Mouse (Mus musculus): ENCODE data around the gene Ikzf3. TPM values are rescaled to one million over a fixed set of nuclear protein-coding genes. Genes with fewer than 3 reads are reported as not detected.
A peak's percentile ranks its signal among the peaks of the same experiment; 100 is the strongest.

The Ikzf3 gene
- total and polyA plus RNA-seq, 2 experiments from 2014 or later = 0.20 TPM; not detected in 1

DNA sequence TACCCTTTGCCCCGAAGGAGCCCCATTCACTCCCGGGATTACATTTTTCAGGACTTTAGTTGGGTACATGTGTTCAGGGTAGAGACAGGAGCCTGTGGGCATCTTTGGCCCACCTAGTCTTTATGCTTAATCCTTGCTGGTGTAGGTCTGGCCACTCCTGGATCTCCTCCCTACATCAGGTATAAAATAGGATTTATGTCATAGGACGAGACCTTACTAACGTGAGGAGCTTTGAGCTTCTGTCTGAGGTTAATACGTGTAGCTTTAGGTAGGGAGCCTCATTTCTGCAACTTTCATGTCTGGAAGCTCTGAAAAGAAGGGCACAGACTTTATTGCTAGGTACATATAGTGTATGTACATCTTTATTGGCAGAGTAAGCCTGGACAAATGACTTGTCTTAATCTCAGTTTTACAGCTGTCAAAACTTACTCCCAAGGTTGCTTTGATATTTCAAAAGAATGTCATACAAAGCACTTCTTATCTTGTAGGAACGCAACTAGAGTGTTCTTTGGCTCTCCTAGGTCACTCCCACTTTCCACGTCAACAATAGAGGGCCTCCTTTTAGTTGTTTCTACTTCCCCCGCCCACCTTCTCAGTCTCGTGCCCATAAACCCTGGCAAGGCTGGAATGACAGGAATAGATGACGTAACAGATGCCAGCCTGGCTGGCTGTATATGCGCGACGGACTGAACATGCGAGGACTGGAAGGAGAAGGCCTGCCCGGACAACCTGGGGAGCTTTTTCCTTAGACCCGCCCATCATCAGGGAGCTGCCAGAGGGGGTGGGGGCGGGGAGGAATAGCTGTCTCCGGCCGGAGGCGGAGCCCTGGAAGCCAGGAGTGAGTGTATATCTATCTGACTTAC is 42.1 kb upstream of the Ikzf3 start:
- Histone ChIP-seq H3K4me2 (ENCODE audit: low read depth, low read length) (peak overlapping the region; percentile 96), H3K4me1 (ENCODE audit: insufficient read depth, low read length) (peaks cover 31% of the 10 kb centered on the region), H3K27me3 (ENCODE audit: insufficient read depth, low read length) (no peaks in the 10 kb centered on the region), H3K27ac (peak overlapping the region; percentile 67), H3K4me3 (ENCODE audit: low read length) (peak overlapping the region; percentile 90), H3K9me3 (ENCODE audit: low read length) (no peaks in the 10 kb centered on the region), H3K36me3 (ENCODE audit: insufficient read depth, low read length) (peaks cover 6% of the 10 kb centered on the region; the same call in 1 of the 2 replicates), H3K9ac (replicated peaks; ENCODE audit: low read length) (peak overlapping the region; percentile 83; the same call in 1 of the 2 replicates)
- ATAC-seq (peak; percentile 65; the same call in 1 of the 2 replicates), DNase-seq (ENCODE audit: low spot score) (peak; percentile 78)
- WGBS = 6% methylated on average over 20 of the region's 20 CpGs
- TF ChIP-seq CTCF (IDR thresholded peaks at IDR 0.05; ENCODE audit: low read depth) = no peak

DNA sequence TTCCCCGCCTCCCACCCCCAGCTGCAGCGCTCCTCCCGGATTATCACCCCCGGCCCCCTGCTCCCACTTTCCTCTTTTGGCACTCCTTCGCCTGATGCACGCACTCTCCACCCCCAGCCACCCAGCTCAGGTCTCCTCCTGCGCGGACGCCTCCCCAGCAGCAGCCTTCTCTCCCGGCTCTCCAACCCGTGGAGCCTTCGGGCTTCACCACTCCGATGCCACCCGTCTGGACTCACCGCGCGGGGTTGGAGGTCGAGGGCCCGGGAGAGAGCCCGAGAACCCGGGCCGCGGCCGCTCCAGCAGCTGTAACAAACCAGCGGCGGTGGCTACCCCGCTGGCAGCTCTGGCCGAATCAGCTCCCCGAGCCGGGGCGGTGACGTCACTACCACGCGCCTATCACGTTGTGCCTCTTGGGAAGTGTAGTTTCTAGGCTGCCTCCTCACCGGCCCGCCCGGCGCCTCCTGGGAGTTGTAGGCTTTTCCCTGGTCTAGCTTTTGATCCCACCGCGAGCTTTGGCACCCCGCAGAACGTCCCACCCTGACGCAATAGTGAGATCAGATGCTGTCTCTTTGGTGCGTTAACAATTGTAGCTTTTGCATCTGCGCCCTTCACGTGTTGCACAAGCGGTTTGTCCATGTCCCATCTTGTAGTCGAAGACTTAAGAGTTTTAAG is 41.2 kb upstream of the Ikzf3 start, which contains the start of gene Ormdl3:
Ormdl3 (minus strand) TSS at position 477 of the 672 bp plus-strand sequence.
- ATAC-seq (peak; percentile 93), DNase-seq (ENCODE audit: low spot score) (peak; percentile 99)
- TF ChIP-seq CTCF (IDR thresholded peaks at IDR 0.05; ENCODE audit: low read depth) = no peak
- Histone ChIP-seq H3K36me3 (ENCODE audit: insufficient read depth, low read length) (peaks cover 15% of the 10 kb centered on the region; the same call in 1 of the 2 replicates), H3K9me3 (ENCODE audit: low read length) (no peaks in the 10 kb centered on the region), H3K27me3 (ENCODE audit: insufficient read depth, low read length) (no peaks in the 10 kb centered on the region), H3K4me2 (ENCODE audit: low read depth, low read length) (peak within 1 kb of the TSS; percentile 96), H3K9ac (replicated peaks; ENCODE audit: low read length) (peak within 1 kb of the TSS; percentile 83), H3K27ac (peak within 1 kb of the TSS; percentile 84), H3K4me1 (ENCODE audit: insufficient read depth, low read length) (peaks cover 31% of the 10 kb centered on the region), H3K4me3 (ENCODE audit: low read length) (peak within 1 kb of the TSS; percentile 90)
- 0% methylated on average over 49 of the region's 49 CpGs for WGBS

- DNase-seq (ENCODE audit: low spot score) (peak; percentile 48), ATAC-seq (peak; percentile 42)
- no peak for TF ChIP-seq CTCF (IDR thresholded peaks at IDR 0.05; ENCODE audit: low read depth)
- peak overlapping the region; percentile 83 for H3K9ac ChIP-seq (replicated peaks; ENCODE audit: low read length)
- 2% methylated on average over 22 of the region's 22 CpGs for WGBS
- H3K27me3 ChIP-seq (ENCODE audit: insufficient read depth, low read length) = no peaks in the 10 kb centered on the region
- peaks cover 16% of the 10 kb centered on the region; the same call in 1 of the 2 replicates for H3K36me3 ChIP-seq (ENCODE audit: insufficient read depth, low read length)
- H3K4me2 ChIP-seq (ENCODE audit: low read depth, low read length) = peak overlapping the region; percentile 96
- H3K9me3 ChIP-seq (ENCODE audit: low read length) = no peaks in the 10 kb centered on the region
- H3K4me3 ChIP-seq (ENCODE audit: low read length) = peak overlapping the region; percentile 90
- peak overlapping the region; percentile 84 for H3K27ac ChIP-seq
- H3K4me1 ChIP-seq (ENCODE audit: insufficient read depth, low read length) = peaks cover 31% of the 10 kb centered on the region
Observed at GRCm38 (mm10) chr11:98586087-98586891, 40.5 kb upstream of the Ikzf3 start.

GRCm38 (mm10) chr11:98584629-98585177 is 38.9 kb upstream of the Ikzf3 start:
- DNase-seq (ENCODE audit: low spot score) (no peak), ATAC-seq (no peak)
- 90% methylated on average over 6 of the region's 6 CpGs for WGBS
- Histone ChIP-seq H3K4me3 (ENCODE audit: low read length) (no peak overlapping the region), H3K9ac (replicated peaks; ENCODE audit: low read length) (no peak overlapping the region), H3K36me3 (ENCODE audit: insufficient read depth, low read length) (peaks cover 16% of the 10 kb centered on the region; the same call in 1 of the 2 replicates), H3K27ac (no peak overlapping the region), H3K4me2 (ENCODE audit: low read depth, low read length) (no peak overlapping the region), H3K9me3 (ENCODE audit: low read length) (no peaks in the 10 kb centered on the region), H3K27me3 (ENCODE audit: insufficient read depth, low read length) (no peaks in the 10 kb centered on the region), H3K4me1 (ENCODE audit: insufficient read depth, low read length) (peaks cover 31% of the 10 kb centered on the region)
- TF ChIP-seq CTCF (IDR thresholded peaks at IDR 0.05; ENCODE audit: low read depth) = no peak

DNA sequence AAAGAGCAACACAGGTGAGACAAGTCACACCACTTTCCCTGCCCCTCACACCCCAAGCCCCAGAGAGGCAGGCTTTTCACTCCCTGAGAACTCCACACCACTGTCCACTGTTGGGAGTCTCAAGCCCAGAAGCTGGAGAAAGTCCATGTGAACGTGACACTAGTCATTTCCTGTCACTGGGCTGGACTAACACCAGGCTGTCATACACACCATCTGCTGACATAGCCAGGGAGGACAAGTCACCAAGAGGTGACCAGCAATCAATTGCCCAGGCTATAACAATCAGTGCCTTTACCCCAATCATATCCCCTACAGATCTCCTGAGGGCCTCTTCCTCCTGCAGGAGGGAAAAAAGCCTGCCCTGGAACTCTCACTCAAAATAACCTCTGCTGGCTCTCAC is 38.3 kb upstream of the Ikzf3 start:
- Histone ChIP-seq H3K9ac (replicated peaks; ENCODE audit: low read length) (no peak overlapping the region), H3K4me1 (ENCODE audit: insufficient read depth, low read length) (peaks cover 31% of the 10 kb centered on the region), H3K36me3 (ENCODE audit: insufficient read depth, low read length) (peaks cover 16% of the 10 kb centered on the region; the same call in 1 of the 2 replicates), H3K27ac (no peak overlapping the region), H3K9me3 (ENCODE audit: low read length) (no peaks in the 10 kb centered on the region), H3K4me2 (ENCODE audit: low read depth, low read length) (no peak overlapping the region), H3K27me3 (ENCODE audit: insufficient read depth, low read length) (no peaks in the 10 kb centered on the region), H3K4me3 (ENCODE audit: low read length) (no peak overlapping the region)
- DNase-seq (ENCODE audit: low spot score) (no peak), ATAC-seq (no peak)
- 70% methylated on average over 1 of the region's 1 CpGs for WGBS
- TF ChIP-seq CTCF (IDR thresholded peaks at IDR 0.05; ENCODE audit: low read depth) = no peak

- H3K27ac ChIP-seq = no peak overlapping the region
- H3K4me2 ChIP-seq (ENCODE audit: low read depth, low read length) = no peak overlapping the region
- no peaks in the 10 kb centered on the region for H3K27me3 ChIP-seq (ENCODE audit: insufficient read depth, low read length)
- no peak for DNase-seq (ENCODE audit: low spot score)
- no peak overlapping the region for H3K9ac ChIP-seq (replicated peaks; ENCODE audit: low read length)
- H3K36me3 ChIP-seq (ENCODE audit: insufficient read depth, low read length) = peaks cover 16% of the 10 kb centered on the region; the same call in 1 of the 2 replicates
- H3K4me1 ChIP-seq (ENCODE audit: insufficient read depth, low read length) = peaks cover 28% of the 10 kb centered on the region
- H3K4me3 ChIP-seq (ENCODE audit: low read length) = no peak overlapping the region
- ATAC-seq = no peak
- no peak for TF ChIP-seq CTCF (IDR thresholded peaks at IDR 0.05; ENCODE audit: low read depth)
- H3K9me3 ChIP-seq (ENCODE audit: low read length) = no peaks in the 10 kb centered on the region
- WGBS = 43% methylated on average over 3 of the region's 3 CpGs
Observed at GRCm38 (mm10) chr11:98583571-98583970, 37.7 kb upstream of the Ikzf3 start.
